In genomic region chr14:11257161-11257705, GRCm38 (mm10) we compare ENCODE assay signal across 13 mouse cellular contexts.
"Had no signal": no experiment of that assay in that cellular context is flagged by ENCODE, and none has a peak within 500 bp of the region (broad histone marks: within the 10 kb centered on the region; RNA-seq: fewer than 3 reads in every experiment).

No protein-coding gene starts in this region.

- DNase-seq: kidney, adult 2 months; kidney, postnatal 14 days; liver, embryonic 13.5 days; liver, postnatal 0 days; retina, postnatal 1 day; right cerebral cortex, postnatal 14 days; thymus, postnatal 14 days had no signal

- ATAC-seq: liver, postnatal 0 days; midbrain, embryonic 16.5 days had no signal

- H3K4me3 ChIP-seq: kidney, embryonic 15.5 days; limb, embryonic 15.5 days; liver, embryonic 13.5 days; lung, embryonic 15.5 days; midbrain, embryonic 12.5 days; neural tube, embryonic 13.5 days had no signal

- H3K9ac ChIP-seq: kidney, embryonic 15.5 days; limb, embryonic 15.5 days; liver, embryonic 13.5 days; liver, postnatal 0 days; lung, embryonic 15.5 days; midbrain, embryonic 12.5 days; neural tube, embryonic 13.5 days had no signal

- H3K36me3 ChIP-seq: kidney, embryonic 15.5 days; limb, embryonic 15.5 days; liver, embryonic 13.5 days; lung, embryonic 15.5 days; midbrain, embryonic 12.5 days; neural tube, embryonic 13.5 days had no signal

- H3K4me2 ChIP-seq: kidney, embryonic 15.5 days; limb, embryonic 15.5 days; liver, embryonic 13.5 days; lung, embryonic 15.5 days; midbrain, embryonic 12.5 days; neural tube, embryonic 13.5 days had no signal

- H3K27ac ChIP-seq: kidney, embryonic 15.5 days; limb, embryonic 15.5 days; liver, embryonic 13.5 days; lung, embryonic 15.5 days; midbrain, embryonic 12.5 days; neural tube, embryonic 13.5 days had no signal

- H3K4me1 ChIP-seq: kidney, embryonic 15.5 days; limb, embryonic 15.5 days; liver, embryonic 13.5 days; lung, embryonic 15.5 days; midbrain, embryonic 12.5 days; neural tube, embryonic 13.5 days had no signal

- H3K9me3 ChIP-seq: kidney, embryonic 15.5 days; limb, embryonic 15.5 days; liver, embryonic 13.5 days; lung, embryonic 15.5 days; midbrain, embryonic 12.5 days; neural tube, embryonic 13.5 days had no signal

- H3K27me3 ChIP-seq: kidney, embryonic 15.5 days; limb, embryonic 15.5 days; liver, embryonic 13.5 days; lung, embryonic 15.5 days; midbrain, embryonic 12.5 days; neural tube, embryonic 13.5 days had no signal
